Mouse (Mus musculus) midbrain, embryonic 11.5 days (tissue): ENCODE measurements around the gene Mctp1. TPM values are rescaled to one million over a fixed set of nuclear protein-coding genes. Genes with fewer than 3 reads are reported as not detected.
A peak's percentile ranks its signal among the peaks of the same experiment; 100 is the strongest.
"Not testable (repeated sequence)": the region's sequence is repeated elsewhere in the genome, so short reads cannot be mapped to it uniquely, and the experiment has no call there.

Experiments
- ATAC-seq: fragments of 200-750 bp; cut with Nextera tagmentation; 2 replicates; pipeline ENCODE4 v1.8.0; 2017; ENCODE audit warnings: moderate TSS enrichment, moderate library complexity; ENCODE audit not compliant: low FRiP score
- DNase-seq: peaks from one replicate; pipeline ENCODE4 v3.0.0; 2015; ENCODE audit warnings: low spot score; ENCODE audit errors: missing footprints
- H3K27ac ChIP-seq: fragments of 300-500 bp; sonication (generic); 2 replicates; pipeline ENCODE4 v1.5.1; 2014; ENCODE audit warnings: low read depth, low read length
- H3K27me3 ChIP-seq: fragments of 300-500 bp; sonication (generic); 2 replicates; pipeline ENCODE4 v1.6.1; 2014; ENCODE audit warnings: mild to moderate bottlenecking, low read length, moderate library complexity, mixed read lengths; ENCODE audit not compliant: control insufficient read depth, insufficient read depth
- H3K36me3 ChIP-seq: fragments of 300-500 bp; sonication (generic); 2 replicates; pipeline ENCODE4 v1.6.1; 2014; ENCODE audit warnings: mild to moderate bottlenecking, low read length, moderate library complexity, mixed read lengths; ENCODE audit not compliant: control insufficient read depth, insufficient read depth
- H3K4me1 ChIP-seq: fragments of 300-500 bp; sonication (generic); 2 replicates; pipeline ENCODE4 v1.6.1; 2014; ENCODE audit warnings: low read length; ENCODE audit not compliant: control insufficient read depth, insufficient read depth
- H3K4me2 ChIP-seq: fragments of 300-500 bp; sonication (generic); 2 replicates; pipeline ENCODE4 v1.6.1; 2014; ENCODE audit warnings: mild to moderate bottlenecking, moderate library complexity
- H3K4me3 ChIP-seq: fragments of 300-500 bp; sonication (generic); 2 replicates; pipeline ENCODE4 v1.5.1; 2014; ENCODE audit warnings: low read depth, low read length
- H3K9ac ChIP-seq: fragments of 300-500 bp; sonication (generic); 2 replicates; pipeline ENCODE4 v1.6.1; 2014; ENCODE audit warnings: low read length
- H3K9me3 ChIP-seq: fragments of 300-500 bp; sonication (generic); 2 replicates; pipeline ENCODE4 v1.6.1; 2016; ENCODE audit warnings: low read length; ENCODE audit not compliant: control insufficient read depth
- WGBS: fragments of 180-500 bp; shearing (Covaris S2); extraction: QIAGEN DNeasy Blood & Tissue Kit; methylation state at CpG from one replicate; pipeline ENCODE4 v1.1.7; 2014; 5-methylcytosine and 5-hydroxymethylcytosine counted together
- polyA plus RNA-seq: library from polyadenylated mRNA; unstranded; fragments of >200 nt; fragmentation: Nextera tagmentation; extraction: Ambion mirVana; gene quantifications from 2 replicates; pipeline ENCODE4 v1.2.1, GENCODE M21; 2014

Mctp1 gene
- polyA plus RNA-seq = 4.1 and 7.3 TPM in 2 replicates

DNA sequence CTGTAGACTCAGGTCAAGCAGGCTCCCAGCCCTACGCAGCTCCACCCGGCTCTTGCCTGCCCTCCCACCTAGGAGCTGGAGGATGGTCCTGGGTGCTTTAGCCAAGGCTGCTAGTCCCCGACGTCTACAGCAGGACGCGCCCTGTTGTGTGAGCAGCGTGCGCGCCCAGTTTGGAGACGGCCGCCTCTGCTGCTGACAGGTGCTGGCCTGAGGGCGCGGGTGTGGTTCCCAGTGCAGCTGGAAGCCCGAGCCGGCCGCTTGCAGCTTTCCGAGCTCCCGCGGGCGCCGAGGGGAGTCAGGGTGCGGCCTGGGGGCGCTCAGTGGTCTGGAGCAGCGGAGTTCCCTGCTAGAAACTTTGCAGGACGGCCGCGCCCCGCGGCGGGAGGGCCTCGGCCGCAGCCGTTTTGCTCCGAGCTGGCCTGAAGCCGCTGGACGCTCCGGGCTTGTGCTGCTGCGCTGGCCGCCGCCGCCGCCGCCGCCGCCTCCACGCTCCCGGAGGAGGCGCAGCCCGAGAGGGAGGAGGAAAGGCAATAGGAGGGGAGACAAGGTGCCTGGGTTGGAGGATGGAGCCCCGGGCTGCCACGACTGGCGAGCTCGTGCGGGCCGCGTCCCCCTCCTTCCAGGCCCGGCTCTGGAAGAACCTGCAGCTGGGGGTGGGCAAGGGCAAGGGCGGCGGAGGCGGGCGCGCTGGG lies at the start of gene Mctp1:
Gene Mctp1, plus strand, starts transcription at position 564 of the 692 bp plus-strand sequence.
- Histone ChIP-seq H3K27ac (no peak within 1 kb of the TSS), H3K4me1 (peaks cover 2% of the 10 kb centered on the region), H3K9ac (peak within 1 kb of the TSS; percentile 75), H3K4me2 (peak within 1 kb of the TSS; percentile 93), H3K4me3 (peak within 1 kb of the TSS; percentile 63), H3K27me3 (peaks cover 8% of the 10 kb centered on the region; the same call in 1 of the 2 replicates), H3K9me3 (no peaks in the 10 kb centered on the region), H3K36me3 (no peaks in the 10 kb centered on the region)
- under 1% methylated on average over 48 of the region's 62 CpGs for WGBS
- DNase-seq (peak; percentile 97), ATAC-seq (peak; percentile 93)

DNA sequence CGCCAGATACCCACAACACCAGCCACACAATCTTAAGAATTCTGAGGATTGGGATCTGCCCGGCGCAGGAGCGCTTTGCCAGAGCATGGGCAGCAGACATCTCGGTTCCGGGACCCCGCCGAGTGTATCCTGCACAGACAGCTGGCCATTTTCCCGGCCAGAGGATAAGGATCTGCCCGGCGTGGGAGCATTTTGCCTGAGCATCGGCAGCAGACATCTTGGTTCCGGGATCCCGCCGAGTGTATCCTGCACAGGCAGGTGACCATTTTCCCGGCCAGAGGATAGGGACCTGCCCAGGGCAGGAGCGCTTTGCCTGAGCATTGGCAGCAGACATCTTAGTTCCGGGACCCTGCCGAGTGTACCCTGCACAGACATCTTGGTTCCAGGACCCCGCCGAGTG lies 38.4 kb upstream of the Mctp1 start:
- not testable (repeated sequence) for H3K9me3 ChIP-seq, ATAC-seq, H3K27ac ChIP-seq, H3K4me1 ChIP-seq, H3K27me3 ChIP-seq, H3K36me3 ChIP-seq, H3K4me3 ChIP-seq, H3K4me2 ChIP-seq, H3K9ac ChIP-seq, DNase-seq
- WGBS = 89% methylated on average over 17 of the region's 21 CpGs

DNA sequence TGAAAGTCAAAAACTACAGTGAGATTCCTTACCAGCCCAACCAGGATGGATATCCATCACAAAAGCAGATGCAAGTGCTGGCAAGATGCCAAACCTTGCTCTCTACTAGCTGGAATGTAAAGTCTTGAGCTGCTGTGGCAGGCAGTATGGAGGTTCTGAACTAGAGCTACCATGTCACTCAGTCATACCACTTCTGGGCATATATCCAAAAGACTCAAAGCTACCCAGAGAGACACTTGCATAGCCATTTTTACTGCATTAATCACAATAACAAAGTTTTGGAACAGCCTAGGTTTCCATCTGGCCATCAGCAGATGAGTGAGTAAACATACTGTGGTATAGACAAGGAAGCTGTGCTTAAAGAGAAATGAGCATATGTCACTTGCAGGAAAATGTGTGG lies 25.6 kb upstream of the Mctp1 start:
- Histone ChIP-seq H3K27me3 (no peaks in the 10 kb centered on the region), H3K4me3 (no peak overlapping the region), H3K9me3 (no peaks in the 10 kb centered on the region), H3K4me2 (no peak overlapping the region), H3K9ac (no peak overlapping the region), H3K4me1 (no peaks in the 10 kb centered on the region), H3K27ac (no peak overlapping the region), H3K36me3 (no peaks in the 10 kb centered on the region)
- no peak for ATAC-seq
- no peak for DNase-seq

DNA sequence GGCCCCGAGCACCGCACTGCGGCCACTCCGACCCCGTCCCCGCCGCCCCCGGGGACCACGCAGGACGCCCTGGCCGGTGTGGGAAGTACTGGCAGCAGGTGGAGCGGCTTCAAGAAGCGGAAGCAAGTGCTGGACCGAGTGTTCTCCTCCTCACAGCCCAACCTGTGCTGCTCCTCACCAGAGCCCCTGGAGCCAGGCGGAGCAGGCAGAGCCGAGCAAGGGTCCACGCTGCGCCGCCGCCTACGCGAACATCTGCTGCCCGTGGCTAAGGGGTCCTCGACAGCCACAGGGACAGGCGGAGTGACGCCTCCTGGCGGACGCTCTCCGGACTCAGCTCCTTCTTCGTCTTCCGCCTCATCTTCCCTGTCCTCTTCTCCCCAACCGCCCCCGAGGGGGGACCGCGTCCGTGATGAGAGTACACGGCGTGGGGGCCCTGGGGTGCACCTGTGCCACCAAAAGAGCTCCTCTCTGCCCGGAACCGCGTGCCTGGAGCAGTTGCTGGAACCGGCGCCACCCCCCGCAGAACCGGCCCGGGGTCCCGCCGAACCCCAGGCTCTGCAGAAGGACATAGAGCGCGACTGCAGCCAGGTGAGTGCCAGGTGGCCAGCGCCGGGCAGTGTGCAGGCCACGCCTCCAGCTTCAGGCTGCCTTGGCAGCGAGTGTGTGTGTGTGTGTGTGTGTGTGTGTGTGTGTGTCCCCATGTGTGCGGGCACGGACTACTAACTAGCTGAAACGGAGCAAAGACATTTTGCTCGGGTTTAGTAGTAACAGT lies 515 bp downstream of the Mctp1 start:
- H3K4me3 ChIP-seq = peak overlapping the region; percentile 63
- 2% methylated on average over 56 of the region's 58 CpGs for WGBS
- H3K27me3 ChIP-seq = peaks cover 8% of the 10 kb centered on the region; the same call in 1 of the 2 replicates
- H3K27ac ChIP-seq = no peak overlapping the region
- DNase-seq (no peak), ATAC-seq (peak; percentile 93)
- H3K36me3 ChIP-seq = no peaks in the 10 kb centered on the region
- H3K4me2 ChIP-seq = peak overlapping the region; percentile 93
- no peaks in the 10 kb centered on the region for H3K9me3 ChIP-seq
- peak overlapping the region; percentile 75 for H3K9ac ChIP-seq
- H3K4me1 ChIP-seq = peaks cover 2% of the 10 kb centered on the region

DNA sequence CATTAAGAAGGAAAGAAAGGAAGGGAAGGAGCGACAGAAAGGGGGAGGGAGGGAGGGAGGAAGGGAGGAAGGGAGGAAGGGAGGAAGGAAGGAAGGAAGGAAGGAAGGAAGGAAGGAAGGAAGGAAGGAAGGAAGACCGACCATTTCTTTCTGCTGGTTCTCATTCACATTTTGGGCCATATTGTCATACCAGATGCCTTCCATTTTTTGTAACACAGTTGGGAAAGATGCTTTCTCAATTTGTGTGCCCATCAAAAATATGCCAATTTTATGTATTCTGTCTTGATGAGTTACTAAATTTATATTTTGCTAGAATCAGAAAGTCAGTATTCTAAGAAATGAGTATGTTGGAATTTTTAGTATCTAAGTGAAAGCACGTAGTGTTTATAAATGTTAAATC lies 4.3 kb downstream of the Mctp1 start:
- Histone ChIP-seq H3K4me1 (peaks cover 2% of the 10 kb centered on the region), H3K36me3 (no peaks in the 10 kb centered on the region), H3K27me3 (peaks cover 6% of the 10 kb centered on the region; the same call in 1 of the 2 replicates), H3K9ac (no peak overlapping the region), H3K9me3 (no peaks in the 10 kb centered on the region), H3K4me3 (no peak overlapping the region), H3K27ac (no peak overlapping the region), H3K4me2 (no peak overlapping the region)
- no peak for DNase-seq
- ATAC-seq = no peak
- WGBS = 66% methylated on average over 3 of the region's 3 CpGs

DNA sequence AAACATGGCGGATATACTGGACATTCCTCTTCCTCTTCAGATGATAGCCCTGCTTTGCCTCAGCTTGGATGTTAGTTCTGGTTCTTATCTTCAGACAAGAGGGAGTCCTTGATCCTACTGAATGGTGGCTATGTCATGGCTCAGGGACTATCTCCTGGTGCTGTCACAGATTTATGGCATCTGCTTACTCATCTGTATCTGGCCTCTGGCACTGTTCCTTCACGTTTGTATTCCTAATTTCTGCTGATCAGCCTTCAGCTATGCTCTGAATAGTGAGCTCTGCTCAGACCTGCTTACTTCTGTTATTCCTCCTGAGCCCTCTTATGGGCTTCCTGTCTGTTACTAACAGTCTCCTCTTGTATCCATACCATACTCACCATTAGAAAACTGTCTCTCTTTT lies 7.6 kb downstream of the Mctp1 start:
- DNase-seq = no peak
- WGBS = 66% methylated on average over 2 of the region's 2 CpGs
- no peak overlapping the region for H3K9ac ChIP-seq

DNA sequence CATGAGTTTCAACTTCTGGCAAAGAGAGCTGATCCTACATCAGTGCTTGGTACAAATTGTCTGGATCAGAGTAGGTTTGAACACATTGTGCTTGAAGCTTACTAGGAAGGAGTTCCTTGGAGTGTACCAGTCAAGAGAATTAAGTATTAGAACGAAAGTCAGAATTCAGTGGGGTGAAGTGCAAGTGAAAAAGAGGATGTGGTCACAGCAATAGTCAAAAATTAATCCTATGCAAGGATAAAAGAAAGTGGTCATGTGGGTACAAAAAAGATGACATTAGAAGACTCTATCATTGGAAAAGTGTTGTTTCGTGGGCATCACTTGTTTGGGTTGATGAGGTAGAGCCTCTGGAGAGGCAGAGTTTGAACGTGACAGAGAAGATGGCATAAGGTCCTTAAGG lies 8.8 kb downstream of the Mctp1 start:
- Histone ChIP-seq H3K4me3 (no peak overlapping the region), H3K27me3 (no peaks in the 10 kb centered on the region), H3K9ac (no peak overlapping the region), H3K4me2 (no peak overlapping the region), H3K27ac (no peak overlapping the region), H3K36me3 (no peaks in the 10 kb centered on the region), H3K9me3 (no peaks in the 10 kb centered on the region), H3K4me1 (no peaks in the 10 kb centered on the region)
- WGBS = 85% methylated on average over 3 of the region's 3 CpGs
- ATAC-seq (no peak), DNase-seq (no peak)

More for the DNA sequence above, 7.6 kb downstream of the Mctp1 start:
- Histone ChIP-seq H3K4me3 (no peak overlapping the region), H3K4me2 (no peak overlapping the region), H3K27me3 (no peaks in the 10 kb centered on the region), H3K27ac (no peak overlapping the region), H3K9me3 (no peaks in the 10 kb centered on the region), H3K36me3 (no peaks in the 10 kb centered on the region), H3K4me1 (no peaks in the 10 kb centered on the region)
- no peak for ATAC-seq

DNA sequence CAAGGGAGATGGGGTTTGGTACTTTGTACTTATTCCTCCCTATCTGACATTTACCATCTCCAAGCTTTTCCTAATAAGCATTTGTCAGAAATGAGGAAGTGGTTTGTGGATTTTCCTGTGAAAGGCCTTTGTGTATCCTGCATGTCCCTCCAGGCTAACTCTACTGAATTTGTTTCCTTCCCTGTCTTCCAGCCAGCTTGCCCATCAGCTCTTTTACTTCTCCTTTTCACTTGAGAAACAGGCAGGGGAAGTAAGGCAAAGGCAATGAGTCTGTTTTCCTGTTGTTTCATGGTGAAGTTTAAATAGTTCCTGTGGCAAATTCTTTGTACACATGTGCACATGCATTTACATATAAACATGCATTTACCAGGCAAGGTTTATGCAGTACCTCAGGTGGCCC lies 11.6 kb downstream of the Mctp1 start:
- ATAC-seq (no peak), DNase-seq (no peak)
- H3K4me3 ChIP-seq = no peak overlapping the region
- no peak overlapping the region for H3K4me2 ChIP-seq
- no peak overlapping the region for H3K9ac ChIP-seq
- no peaks in the 10 kb centered on the region for H3K4me1 ChIP-seq
- no peaks in the 10 kb centered on the region for H3K9me3 ChIP-seq
- no peak overlapping the region for H3K27ac ChIP-seq
- H3K36me3 ChIP-seq = no peaks in the 10 kb centered on the region
- H3K27me3 ChIP-seq = no peaks in the 10 kb centered on the region

DNA sequence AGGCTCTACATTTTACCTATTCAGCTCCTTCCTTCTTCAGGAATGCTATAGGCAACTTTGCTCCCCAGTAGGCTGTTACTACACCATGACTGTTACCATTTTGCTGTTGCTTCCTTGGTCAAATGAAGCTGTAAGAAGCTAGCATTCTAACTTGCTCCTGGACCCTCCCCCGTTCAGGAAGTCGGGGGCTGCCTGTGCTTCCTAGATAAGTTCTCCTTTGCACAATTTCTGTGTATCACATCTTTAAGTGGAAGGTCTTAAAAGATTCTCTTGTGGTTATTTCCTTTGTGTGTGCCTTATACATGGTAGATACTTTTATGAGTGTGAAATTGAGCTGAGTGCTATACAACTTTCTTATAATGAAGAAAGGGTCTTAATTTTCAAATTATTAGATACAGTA lies 25.0 kb downstream of the Mctp1 start:
- no peak overlapping the region for H3K4me2 ChIP-seq
- WGBS = 87% methylated on average over 2 of the region's 2 CpGs
- H3K4me3 ChIP-seq = no peak overlapping the region
- H3K9ac ChIP-seq = no peak overlapping the region
- no peak overlapping the region for H3K27ac ChIP-seq
- no peaks in the 10 kb centered on the region for H3K27me3 ChIP-seq
- H3K4me1 ChIP-seq = no peaks in the 10 kb centered on the region
- H3K36me3 ChIP-seq = no peaks in the 10 kb centered on the region
- ATAC-seq (no peak), DNase-seq (no peak)
- H3K9me3 ChIP-seq = no peaks in the 10 kb centered on the region
